Mouse (Mus musculus) brain, embryonic 14.5 days (tissue): Measurements from ENCODE around the gene 3110082I17Rik.

Experiments used
- CTCF ChIP-seq: fragments of 200-500 bp; IDR thresholded peaks from 2 replicates; pipeline ENCODE4 v1.5.1; 2012; ENCODE audit warnings: inconsistent platforms, mild to moderate bottlenecking, moderate library complexity, borderline replicate concordance; ENCODE audit not compliant: insufficient read depth, insufficient read length; ENCODE audit errors: extremely low read depth
- POLR2A ChIP-seq: fragments of 200-500 bp; IDR thresholded peaks from 2 replicates; pipeline ENCODE4 v1.6.1; 2012; ENCODE audit warnings: mild to moderate bottlenecking, inconsistent platforms, borderline replicate concordance; ENCODE audit not compliant: poor library complexity, insufficient read depth, insufficient read length, severe bottlenecking; ENCODE audit errors: extremely low read depth

DNA sequence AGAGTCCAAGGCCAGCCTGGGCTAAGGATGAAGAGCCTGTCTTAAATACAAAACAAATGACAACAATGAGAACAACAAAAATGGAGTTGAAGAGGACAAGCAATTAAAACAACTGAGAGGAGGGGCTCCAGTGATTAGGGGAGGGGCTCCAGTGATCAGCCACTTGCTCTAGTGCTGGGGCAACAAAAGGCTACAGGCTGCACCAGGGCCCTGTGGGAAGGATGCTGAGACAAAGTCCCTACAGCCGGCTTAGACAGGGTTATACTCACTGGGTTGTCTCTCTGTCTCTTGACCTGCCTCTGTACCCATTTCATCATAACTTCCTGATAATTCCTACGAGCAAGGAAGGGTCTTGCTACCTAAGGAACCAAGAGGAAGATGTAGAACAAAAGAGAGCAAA lies 42.2 kb downstream of the 3110082I17Rik start:
- no peak for TF ChIP-seq CTCF
- TF ChIP-seq POLR2A = no peak
